ENCODE assay signal across 8 mouse cellular contexts in genomic region chr2:84425138-84425537, GRCm38 (mm10). TPM values are rescaled to one million over a fixed set of nuclear protein-coding genes. Genes with fewer than 3 reads are reported as not detected.
DNase-seq lines count a peak whose midpoint lies in the region; ATAC-seq lines count a peak whose summit lies in the region.

Gene Calcrl (minus strand): TSS chr2:84425411.

- H3K36me3 ChIP-seq in forebrain, embryonic 11.5 days (ENCODE audit: control insufficient read depth, insufficient read depth, low read length): no peaks in the 10 kb centered on the region
- no peaks in the 10 kb centered on the region for H3K36me3 ChIP-seq in heart, embryonic 15.5 days
- no peaks in the 10 kb centered on the region for H3K36me3 ChIP-seq in liver, embryonic 12.5 days
- H3K36me3 ChIP-seq in stomach, embryonic 15.5 days: no peaks in the 10 kb centered on the region

- 0 out of 2 replicates have a peak, but pooled peaks cover 2% of the 10 kb centered on the region for H3K4me1 ChIP-seq in forebrain, embryonic 11.5 days (replicated peaks; ENCODE audit: control insufficient read depth, insufficient read depth, low read length)
- no peaks in the 10 kb centered on the region for H3K4me1 ChIP-seq in heart, embryonic 15.5 days (replicated peaks)
- peaks cover 12% of the 10 kb centered on the region; the same call in 1 of the 2 replicates for H3K4me1 ChIP-seq in liver, embryonic 12.5 days
- H3K4me1 ChIP-seq in stomach, embryonic 15.5 days: no peaks in the 10 kb centered on the region

- peak within 1 kb of the TSS; percentile 12; the same call in 1 of the 2 replicates for H3K4me3 ChIP-seq in forebrain, embryonic 11.5 days (ENCODE audit: low read depth, low read length)
- H3K4me3 ChIP-seq in heart, embryonic 15.5 days: peak within 1 kb of the TSS; percentile 50
- H3K4me3 ChIP-seq in liver, embryonic 12.5 days: peak within 1 kb of the TSS; percentile 54
- H3K4me3 ChIP-seq in stomach, embryonic 15.5 days (replicated peaks): peak within 1 kb of the TSS; percentile 45

- no peaks in the 10 kb centered on the region for H3K27me3 ChIP-seq in forebrain, embryonic 11.5 days (ENCODE audit: control insufficient read depth, insufficient read depth, low read length)
- no peaks in the 10 kb centered on the region for H3K27me3 ChIP-seq in heart, embryonic 15.5 days
- no peaks in the 10 kb centered on the region for H3K27me3 ChIP-seq in liver, embryonic 12.5 days (replicated peaks)
- H3K27me3 ChIP-seq in stomach, embryonic 15.5 days (replicated peaks): no peaks in the 10 kb centered on the region

- under 1% methylated on average over 10 of the region's 10 CpGs for WGBS in forebrain, embryonic 11.5 days
- WGBS in heart, embryonic 15.5 days: under 1% methylated on average over 10 of the region's 10 CpGs
- WGBS in liver, embryonic 12.5 days (ENCODE audit: insufficient replicate concordance): under 1% methylated on average over 10 of the region's 10 CpGs
- WGBS in stomach, embryonic 15.5 days: 0% methylated on average over 10 of the region's 10 CpGs

- peak; percentile 64; the same call in 1 of the 2 replicates for ATAC-seq in forebrain, embryonic 11.5 days (replicated peaks; ENCODE audit: low FRiP score)
- ATAC-seq in heart, embryonic 15.5 days (replicated peaks; ENCODE audit: insufficient number of reproducible peaks, insufficient read depth, low FRiP score, low read depth): peak; percentile 89
- peak; percentile 90 for ATAC-seq in liver, embryonic 12.5 days
- ATAC-seq in stomach, embryonic 15.5 days (ENCODE audit: insufficient read depth, low FRiP score, low read depth): peak; percentile 94

- no peak within 1 kb of the TSS for H3K27ac ChIP-seq in forebrain, embryonic 11.5 days (ENCODE audit: low read depth, low read length)
- peak within 1 kb of the TSS; percentile 72 for H3K27ac ChIP-seq in heart, embryonic 15.5 days
- H3K27ac ChIP-seq in liver, embryonic 12.5 days: peak within 1 kb of the TSS; percentile 57
- H3K27ac ChIP-seq in stomach, embryonic 15.5 days: peak within 1 kb of the TSS; percentile 81

- no peaks in the 10 kb centered on the region for H3K9me3 ChIP-seq in forebrain, embryonic 11.5 days (ENCODE audit: control insufficient read depth, low read length)
- no peaks in the 10 kb centered on the region for H3K9me3 ChIP-seq in heart, embryonic 15.5 days (replicated peaks)
- no peaks in the 10 kb centered on the region for H3K9me3 ChIP-seq in liver, embryonic 12.5 days (replicated peaks)
- H3K9me3 ChIP-seq in stomach, embryonic 15.5 days: no peaks in the 10 kb centered on the region

- peak within 1 kb of the TSS; percentile 37 for H3K9ac ChIP-seq in forebrain, embryonic 11.5 days (ENCODE audit: low read length)
- H3K9ac ChIP-seq in heart, embryonic 15.5 days: peak within 1 kb of the TSS; percentile 31
- peak within 1 kb of the TSS; percentile 59 for H3K9ac ChIP-seq in liver, embryonic 12.5 days
- peak within 1 kb of the TSS; percentile 29; the same call in 1 of the 2 replicates for H3K9ac ChIP-seq in stomach, embryonic 15.5 days

- peak; percentile 93 for DNase-seq in A20 (ENCODE audit: low read depth, low spot score)
- DNase-seq in adrenal gland, postnatal 4 days (ENCODE audit: low spot score in 2 of 2): peak in 1 of 2 experiments; percentile 32
- peak; percentile 60 for DNase-seq in forebrain, embryonic 11.5 days (ENCODE audit: low spot score)
- DNase-seq in kidney, postnatal 14 days: peak; percentile 89
- DNase-seq in naive thymus-derived CD4-positive, alpha-beta T cell, adult 2 months (ENCODE audit: low read depth): peak; percentile 88

- H3K4me2 ChIP-seq in forebrain, embryonic 11.5 days (ENCODE audit: low read depth, low read length, severe bottlenecking): peak within 1 kb of the TSS; percentile 51; the same call in 1 of the 2 replicates
- H3K4me2 ChIP-seq in heart, embryonic 15.5 days: peak within 1 kb of the TSS; percentile 60
- peak within 1 kb of the TSS; percentile 69 for H3K4me2 ChIP-seq in liver, embryonic 12.5 days
- peak within 1 kb of the TSS; percentile 53 for H3K4me2 ChIP-seq in stomach, embryonic 15.5 days

RNA-seq across cellular contexts. Expression of gene Calcrl, which starts in this region (rescaled TPM):
- total RNA-seq in adrenal gland, postnatal 4 days (2021): 10 to 100 TPM; 30.1 to 30.2 TPM
- 13.3 and 14.1 TPM in 2 replicates for polyA plus RNA-seq in forebrain, embryonic 11.5 days (2014; fragmentation: Nextera tagmentation; extraction: Ambion mirVana)
- 38.8 and 39.4 TPM in 2 replicates for polyA plus RNA-seq in heart, embryonic 15.5 days (2015; fragmentation: Nextera tagmentation; extraction: Ambion mirVana)
- polyA plus RNA-seq in liver, embryonic 12.5 days (2016; fragmentation: Nextera tagmentation; extraction: Ambion mirVana): 22.1 and 24.6 TPM in 2 replicates
- polyA plus RNA-seq in stomach, embryonic 15.5 days (2015; fragmentation: Nextera tagmentation; extraction: Ambion mirVana): 33.8 and 38.3 TPM in 2 replicates
